Comparison of ENCODE assay signal across 31 mouse cellular contexts in the genomic region with DNA sequence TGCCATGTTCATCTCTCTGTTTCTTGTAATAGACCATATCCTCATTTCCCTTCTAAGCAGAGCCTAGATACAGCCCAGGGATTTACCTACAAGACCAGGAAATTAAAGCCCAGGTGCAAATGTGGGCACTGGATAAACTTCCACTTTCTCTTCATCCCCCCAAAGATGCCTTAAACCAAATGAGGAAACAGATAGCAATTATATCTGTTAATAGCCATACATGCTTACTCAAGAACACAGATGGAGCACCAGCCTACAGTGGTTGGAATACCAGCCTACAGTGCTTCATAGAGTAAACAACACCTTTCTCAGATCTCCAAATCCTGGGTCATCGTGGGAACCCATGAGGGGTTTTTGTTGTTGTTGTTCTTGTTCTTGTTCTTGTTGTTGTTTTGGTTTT.
"Had no signal": no experiment of that assay in that cellular context is flagged by ENCODE, and none has a peak within 500 bp of the region (broad histone marks: within the 10 kb centered on the region; RNA-seq: fewer than 3 reads in every experiment).

No protein-coding gene starts in this region.

- H3K9ac ChIP-seq: heart, embryonic 12.5 days; heart, embryonic 13.5 days; heart, embryonic 15.5 days; hindbrain, embryonic 12.5 days; hindbrain, embryonic 13.5 days; hindbrain, embryonic 14.5 days; hindbrain, embryonic 15.5 days; intestine, embryonic 15.5 days; kidney, embryonic 15.5 days had no signal

- DNase-seq: heart, postnatal 10 days; heart, postnatal 14 days; heart, postnatal 36 days; heart, postnatal 4 days; kidney, adult 11 months; kidney, adult 18-20 months; kidney, adult 2 months; kidney, adult 8-10 months; kidney, adult 9 months; kidney, postnatal 10 days; kidney, postnatal 14 days; kidney, postnatal 25 days; kidney, postnatal 36 days; kidney, postnatal 4 days; layer of hippocampus, adult 9-11 months; layer of hippocampus, postnatal 36 days had no signal

- H3K27me3 ChIP-seq: heart, embryonic 12.5 days; heart, embryonic 13.5 days; heart, embryonic 15.5 days; hindbrain, embryonic 12.5 days; hindbrain, embryonic 13.5 days; hindbrain, embryonic 15.5 days; intestine, embryonic 15.5 days; kidney, embryonic 15.5 days had no signal

- H3K9me3 ChIP-seq: heart, embryonic 10.5 days; heart, embryonic 12.5 days; heart, embryonic 13.5 days; heart, embryonic 15.5 days; hindbrain, embryonic 10.5 days; hindbrain, embryonic 12.5 days; hindbrain, embryonic 13.5 days; hindbrain, embryonic 15.5 days; intestine, embryonic 15.5 days; kidney, embryonic 15.5 days had no signal

- H3K4me1 ChIP-seq: hindbrain, embryonic 10.5 days; hindbrain, embryonic 12.5 days; intestine, embryonic 15.5 days had no signal

- H3K27ac ChIP-seq: heart, embryonic 10.5 days; heart, embryonic 13.5 days; heart, embryonic 15.5 days; hindbrain, embryonic 10.5 days; hindbrain, embryonic 12.5 days; hindbrain, embryonic 13.5 days; hindbrain, embryonic 14.5 days; hindbrain, embryonic 15.5 days; hindbrain, postnatal 0 days; intestine, embryonic 15.5 days; kidney, embryonic 15.5 days; kidney, postnatal 0 days; layer of hippocampus, adult 2 months; left cerebral cortex, adult 2 months had no signal

- H3K4me3 ChIP-seq: heart, embryonic 10.5 days; heart, embryonic 12.5 days; heart, embryonic 13.5 days; heart, embryonic 15.5 days; hindbrain, embryonic 10.5 days; hindbrain, embryonic 12.5 days; hindbrain, embryonic 13.5 days; hindbrain, embryonic 15.5 days; intestine, embryonic 15.5 days; kidney, embryonic 15.5 days; layer of hippocampus, adult 2 months; left cerebral cortex, adult 2 months had no signal

- H3K36me3 ChIP-seq: heart, embryonic 10.5 days; heart, embryonic 12.5 days; heart, embryonic 13.5 days; heart, embryonic 15.5 days; hindbrain, embryonic 10.5 days; hindbrain, embryonic 12.5 days; hindbrain, embryonic 13.5 days; hindbrain, embryonic 15.5 days; intestine, embryonic 15.5 days; kidney, embryonic 15.5 days had no signal
